Mouse (Mus musculus) MEL (cell line): ENCODE results near the gene H2-K1. TPM values are rescaled to one million over a fixed set of nuclear protein-coding genes. Genes with fewer than 3 reads are reported as not detected.

Experiments
- DNase-seq: peaks from one replicate; pipeline ENCODE4 v3.0.0; 2011; ENCODE audit warnings: low read depth, low spot score
- H3K27ac ChIP-seq: 2 replicates; pipeline ENCODE4 v1.5.1; 2012; ENCODE audit warnings: low read depth, mild to moderate bottlenecking, control low read depth, low read length, moderate library complexity; ENCODE audit not compliant: control insufficient read depth
- H3K27me3 ChIP-seq, 2 experiments: fragments of 150-350 bp in 1 of 2; sonication (generic) in 1 of 2; 2 replicates each; pipeline ENCODE4 v1.6.1; 2012; ENCODE audit warnings: low read length in 2 of 2, mild to moderate bottlenecking in 2 of 2, improper control_type of control experiment in 1 of 2, moderate library complexity in 1 of 2; ENCODE audit not compliant: insufficient read depth in 2 of 2, control insufficient read depth in 1 of 2
- H3K36me3 ChIP-seq, 2 experiments: 2 replicates each; pipeline ENCODE4 v1.6.1; 2012 to 2014; ENCODE audit warnings: low read length in 2 of 2, improper control_type of control experiment in 1 of 2, inconsistent platforms in 1 of 2, mild to moderate bottlenecking in 1 of 2; ENCODE audit not compliant: insufficient read depth in 2 of 2, control insufficient read depth in 1 of 2
- H3K4me1 ChIP-seq, 2 experiments: fragments of 150-350 bp in 1 of 2; sonication (generic) in 1 of 2; 2 replicates each; pipeline ENCODE4 v1.6.1; 2012; ENCODE audit warnings: low read length in 2 of 2, improper control_type of control experiment in 1 of 2, mild to moderate bottlenecking in 1 of 2; ENCODE audit not compliant: insufficient read depth in 2 of 2, control insufficient read depth in 1 of 2
- H3K4me3 ChIP-seq, 2 experiments: fragments of 150-350 bp in 1 of 2; sonication (generic) in 1 of 2; 2 replicates each; pipeline ENCODE4 v1.5.1; 2012; ENCODE audit warnings: low read depth in 2 of 2, low read length in 2 of 2, mild to moderate bottlenecking in 2 of 2, moderate library complexity in 2 of 2, control low read depth in 1 of 2, improper control_type of control experiment in 1 of 2; ENCODE audit not compliant: control insufficient read depth in 1 of 2, insufficient read depth in 1 of 2
- H3K79me2 ChIP-seq: 2 replicates; pipeline ENCODE4 v1.6.1; 2012; ENCODE audit warnings: mild to moderate bottlenecking, low read length, moderate library complexity; ENCODE audit not compliant: control insufficient read depth, poor library complexity, insufficient read depth
- H3K9ac ChIP-seq: 2 replicates; pipeline ENCODE4 v1.6.1; 2012; ENCODE audit warnings: low read depth, mild to moderate bottlenecking, control low read depth, low read length, moderate library complexity; ENCODE audit not compliant: control insufficient read depth, poor library complexity, severe bottlenecking
- H3K9me3 ChIP-seq: fragments of 150-350 bp; sonication (generic); replicated peaks from 2 replicates; pipeline ENCODE4 v1.6.1; 2012; ENCODE audit warnings: mild to moderate bottlenecking, low read length, improper control_type of control experiment, moderate library complexity; ENCODE audit not compliant: insufficient read depth
- BHLHE40 ChIP-seq: IDR thresholded peaks from 2 replicates; pipeline ENCODE4 v1.6.1; 2012; ENCODE audit warnings: low read depth, mild to moderate bottlenecking, inconsistent platforms, low read length, improper control_type of control experiment, borderline replicate concordance
- CTCF ChIP-seq, 3 experiments: IDR thresholded peaks in 2 of 3; conservative IDR thresholded peaks in 1 of 3; 2 replicates each; pipeline ENCODE4 v1.5.1; 2011 to 2012; ENCODE audit warnings: low read length in 3 of 3, low read depth in 2 of 3, mild to moderate bottlenecking in 2 of 3, improper control_type of control experiment in 1 of 3, inconsistent platforms in 1 of 3, mixed read lengths in 1 of 3, moderate library complexity in 1 of 3; ENCODE audit not compliant: control insufficient read depth in 1 of 3, insufficient read depth in 1 of 3, poor library complexity in 1 of 3, severe bottlenecking in 1 of 3
- E2F4 ChIP-seq: IDR thresholded peaks from 2 replicates; pipeline ENCODE4 v1.6.1; 2011; ENCODE audit warnings: low read depth, low read length, improper control_type of control experiment, borderline replicate concordance
- ELF1 ChIP-seq: IDR thresholded peaks from 2 replicates; pipeline ENCODE4 v1.6.1; 2014; ENCODE audit warnings: low read depth, mild to moderate bottlenecking, inconsistent platforms, low read length, improper control_type of control experiment, moderate library complexity
- ETS1 ChIP-seq: IDR thresholded peaks from 2 replicates; pipeline ENCODE4 v1.6.1; 2012; ENCODE audit warnings: low read depth, mild to moderate bottlenecking, inconsistent platforms, low read length, improper control_type of control experiment, moderate library complexity
- GABPA ChIP-seq: IDR thresholded peaks from 2 replicates; pipeline ENCODE4 v1.6.1; 2012; ENCODE audit warnings: low read depth, mild to moderate bottlenecking, inconsistent platforms, low read length, improper control_type of control experiment, moderate library complexity
- GATA1 ChIP-seq: IDR thresholded peaks from 2 replicates; pipeline ENCODE4 v1.6.1; 2011; ENCODE audit warnings: low read depth, low read length, improper control_type of control experiment
- HCFC1 ChIP-seq: IDR thresholded peaks from 2 replicates; pipeline ENCODE4 v1.6.1; 2012; ENCODE audit warnings: low read depth, mild to moderate bottlenecking, inconsistent platforms, low read length, improper control_type of control experiment, moderate library complexity
- JUND ChIP-seq: IDR thresholded peaks from 2 replicates; pipeline ENCODE4 v1.6.1; 2011; ENCODE audit warnings: low read depth, mild to moderate bottlenecking, improper control_type of control experiment, low read length
- KAT2A ChIP-seq: conservative IDR thresholded peaks from 2 replicates; pipeline ENCODE4 v1.6.1; 2012; ENCODE audit warnings: low read depth, low read length, improper control_type of control experiment, inconsistent platforms
- MAX ChIP-seq: IDR thresholded peaks from 2 replicates; pipeline ENCODE4 v1.6.1; 2011; ENCODE audit warnings: low read length, improper control_type of control experiment
- MAZ ChIP-seq: IDR thresholded peaks from 2 replicates; pipeline ENCODE4 v1.6.1; 2012; ENCODE audit warnings: low read depth, mild to moderate bottlenecking, inconsistent platforms, low read length, improper control_type of control experiment
- MXI1 ChIP-seq: IDR thresholded peaks from 2 replicates; pipeline ENCODE4 v1.6.1; 2011; ENCODE audit warnings: mild to moderate bottlenecking, low read depth, low read length, improper control_type of control experiment
- MYC ChIP-seq: IDR thresholded peaks from 2 replicates; pipeline ENCODE4 v1.6.1; 2011; ENCODE audit warnings: low read depth, mild to moderate bottlenecking, low read length, improper control_type of control experiment, moderate library complexity
- NELFE ChIP-seq: IDR thresholded peaks from 2 replicates; pipeline ENCODE4 v1.6.1; 2011; ENCODE audit warnings: low read depth, low read length, improper control_type of control experiment
- NRF1 ChIP-seq: IDR thresholded peaks from 2 replicates; pipeline ENCODE4 v1.6.1; 2014; ENCODE audit warnings: low read depth, mild to moderate bottlenecking, inconsistent platforms, low read length, improper control_type of control experiment, moderate library complexity; ENCODE audit not compliant: poor library complexity, insufficient read depth, severe bottlenecking
- POLR2A ChIP-seq, 2 experiments: IDR thresholded peaks; 2 replicates each; pipeline ENCODE4 v1.6.1; 2011 to 2012; ENCODE audit warnings: low read length in 2 of 2, mild to moderate bottlenecking in 2 of 2, control low read depth in 1 of 2, improper control_type of control experiment in 1 of 2, low read depth in 1 of 2, moderate library complexity in 1 of 2; ENCODE audit not compliant: control insufficient read depth in 1 of 2, insufficient read depth in 1 of 2, poor library complexity in 1 of 2
- POLR2AphosphoS2 ChIP-seq: IDR thresholded peaks from 2 replicates; pipeline ENCODE4 v1.6.1; 2011; ENCODE audit warnings: low read length, improper control_type of control experiment
- POLR2AphosphoS5 ChIP-seq: IDR thresholded peaks from 2 replicates; pipeline ENCODE4 v1.6.1; 2012; ENCODE audit warnings: low read depth, borderline replicate concordance, mild to moderate bottlenecking, inconsistent platforms, low read length, moderate library complexity, mixed read lengths
- SIN3A ChIP-seq: IDR thresholded peaks from 2 replicates; pipeline ENCODE4 v1.6.1; 2012; ENCODE audit warnings: low read length, improper control_type of control experiment, inconsistent platforms
- TBP ChIP-seq: IDR thresholded peaks from 2 replicates; pipeline ENCODE4 v1.8.0; 2011; ENCODE audit warnings: low read depth, low read length, improper control_type of control experiment
- TCF12 ChIP-seq: IDR thresholded peaks from 2 replicates; pipeline ENCODE4 v1.6.1; 2014; ENCODE audit warnings: low read depth, mild to moderate bottlenecking, inconsistent platforms, low read length, improper control_type of control experiment, moderate library complexity
- UBTF ChIP-seq: IDR thresholded peaks from 2 replicates; pipeline ENCODE4 v1.6.1; 2012; ENCODE audit warnings: low read depth, mild to moderate bottlenecking, inconsistent platforms, low read length, improper control_type of control experiment, moderate library complexity, borderline replicate concordance; ENCODE audit not compliant: insufficient read depth
- USF2 ChIP-seq, 2 experiments: IDR thresholded peaks; 2 replicates each; pipeline ENCODE4 v1.6.1; 2011 to 2012; ENCODE audit warnings: improper control_type of control experiment in 2 of 2, low read length in 2 of 2, borderline replicate concordance in 1 of 2, inconsistent platforms in 1 of 2, low read depth in 1 of 2, mild to moderate bottlenecking in 1 of 2; ENCODE audit not compliant: insufficient read depth in 1 of 2
- ZC3H11A ChIP-seq: IDR thresholded peaks from 2 replicates; pipeline ENCODE4 v1.6.1; 2012; ENCODE audit warnings: low read depth, mild to moderate bottlenecking, inconsistent platforms, low read length, improper control_type of control experiment
- ZMIZ1 ChIP-seq: IDR thresholded peaks from 2 replicates; pipeline ENCODE4 v1.6.1; 2012; ENCODE audit warnings: low read depth, mild to moderate bottlenecking, inconsistent platforms, low read length, improper control_type of control experiment, moderate library complexity
- ZNF384 ChIP-seq: IDR thresholded peaks from 2 replicates; pipeline ENCODE4 v1.6.1; 2012; ENCODE audit warnings: low read depth, mild to moderate bottlenecking, inconsistent platforms, low read length, improper control_type of control experiment
- polyA plus RNA-seq, 2 experiments: library from polyadenylated mRNA; stranded (reverse) in 1 of 2; unstranded in 1 of 2; fragments of >175 nt in 1 of 2; fragments of >200 nt in 1 of 2; gene quantifications; 2 replicates each; pipeline versions ENCODE4 v1.2.1 to v1.2.4; 2012; ENCODE audit warnings: low replicate concordance in 2 of 2, low read depth in 1 of 2; ENCODE audit not compliant: insufficient read length in 2 of 2, insufficient read depth in 1 of 2, missing spikeins in 1 of 2
- total RNA-seq: library from RNA; depleted of rRNA; stranded (reverse); fragments of 300-350 nt; gene quantifications from 2 replicates; pipeline ENCODE4 v1.2.3, GENCODE M21; 2012

H2-K1 gene
- total and polyA plus RNA-seq, 3 experiments: 81.1 to 113 TPM; not detected in 1

DNA sequence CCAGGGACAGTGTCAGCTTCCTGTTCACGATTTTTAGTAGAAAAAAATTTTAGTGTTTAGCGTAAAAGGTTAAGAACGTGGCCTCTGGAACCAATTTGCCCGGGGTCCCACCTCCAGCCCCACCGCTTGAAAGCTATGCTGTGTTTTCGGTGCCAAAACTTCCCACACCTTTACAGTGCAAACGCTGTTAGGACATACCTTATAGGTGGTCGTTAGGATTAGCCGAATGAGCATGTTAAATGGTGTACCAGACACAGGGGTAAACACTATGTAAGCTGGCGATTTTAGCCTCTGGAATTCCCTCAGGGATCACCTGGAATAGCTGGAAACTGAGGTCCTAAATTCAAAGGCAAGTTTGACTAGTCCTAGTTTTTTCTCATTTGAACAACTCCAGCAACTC lies 43.8 kb downstream of the H2-K1 start:
- H3K79me2 ChIP-seq: peaks cover 38% of the 10 kb centered on the region
- peaks cover 0 to 7% of the 10 kb centered on the region in 2 experiments; a peak in 2 of 4 replicates for H3K4me1 ChIP-seq
- peak overlapping the region; percentile 86 for H3K9ac ChIP-seq
- DNase-seq: no peak
- no peaks in the 10 kb centered on the region for H3K27me3 ChIP-seq
- peaks cover 10 to 17% of the 10 kb centered on the region in 2 experiments for H3K36me3 ChIP-seq
- no peaks in the 10 kb centered on the region for H3K9me3 ChIP-seq
- H3K27ac ChIP-seq: peak overlapping the region; percentile 88; the same call in 1 of the 2 replicates
- H3K4me3 ChIP-seq: peak overlapping the region; percentile 66 to 69
- TF ChIP-seq E2F4 (0 out of 2 replicates have a peak, but pooled peaks have one; percentile 0), POLR2AphosphoS2 (no peak)

GRCm38 (mm10) chr17:33955555-33956214 lies 44.5 kb downstream of the H2-K1 start, which contains the start of the genes Vps52 and Rps18:
TSS of gene Vps52 (plus strand) at chr17:33955812.
TSS of gene Rps18 (minus strand) at chr17:33956001.
- H3K27me3 ChIP-seq: no peaks in the 10 kb centered on the region
- TF ChIP-seq MAX (peak; percentile 90), ZMIZ1 (peak; percentile 68; the same call in 1 of the 2 replicates), USF2 (IDR thresholded peaks at IDR 0.05; ENCODE audit: borderline replicate concordance in 1 of 2, insufficient read depth in 1 of 2, low read depth in 1 of 2, low read length in 2 of 2) (no peak), SIN3A (peak; percentile 96), KAT2A (peak; percentile 83), TCF12 (peak; percentile 82), MAZ (peak; percentile 84), UBTF (no peak), POLR2A (IDR thresholded peaks at IDR 0.05; ENCODE audit: control insufficient read depth in 1 of 2, insufficient read depth in 1 of 2, low read depth in 1 of 2, low read length in 2 of 2, poor library complexity in 1 of 2) (peak; percentile 92), ELF1 (peak; percentile 94), CTCF (IDR thresholded peaks at IDR 0.05 in 2 of 3, conservative IDR thresholded peaks at IDR 0.05 in 1 of 3; ENCODE audit: control insufficient read depth in 1 of 3, insufficient read depth in 1 of 3, low read depth in 2 of 3, low read length in 3 of 3, poor library complexity in 1 of 3, severe bottlenecking in 1 of 3) (no peak), GATA1 (0 out of 2 replicates have a peak, but pooled peaks have one; percentile 22), TBP (peak; percentile 98), POLR2AphosphoS2 (peak; percentile 92), BHLHE40 (no peak), ETS1 (peak; percentile 68), ZC3H11A (no peak), ZNF384 (0 out of 2 replicates have a peak, but pooled peaks have one; percentile 5), GABPA (no peak), JUND (no peak), E2F4 (0 out of 2 replicates have a peak, but pooled peaks have one; percentile 45), NRF1 (0 out of 2 replicates have a peak, but pooled peaks have one; percentile 13), MXI1 (peak; percentile 82), POLR2AphosphoS5 (no peak; the same call in 1 of the 2 replicates), NELFE (peak; percentile 96), MYC (peak; percentile 96), HCFC1 (peak; percentile 98)
- no peaks in the 10 kb centered on the region for H3K9me3 ChIP-seq
- DNase-seq: peak; percentile 98
- H3K9ac ChIP-seq: peak within 1 kb of the TSS; percentile 99
- H3K27ac ChIP-seq: peak within 1 kb of the TSS; percentile 88
- peaks cover 0 to 12% of the 10 kb centered on the region in 2 experiments; a peak in 2 of 4 replicates for H3K4me1 ChIP-seq
- peaks cover 40% of the 10 kb centered on the region for H3K79me2 ChIP-seq
- peaks cover 10 to 18% of the 10 kb centered on the region in 2 experiments for H3K36me3 ChIP-seq
- H3K4me3 ChIP-seq: peak within 1 kb of the TSS; percentile 82 to 87
